Mouse (Mus musculus): ENCODE results near the gene Apoh.

Gene Apoh

GRCm38 (mm10) chr11:108449811-108450210 lies 106.7 kb downstream of the Apoh start:
- in situ Hi-C loops (cut with MseI, MboI): loop anchor here (5.0 to 10.0 kb wide), 3 partner anchors 475 to 745 kb away; partner anchors contain the start of gene Axin2 (in 1 of the 2)

GRCm38 (mm10) chr11:108459599-108459998 lies 116.4 kb downstream of the Apoh start:
- in situ Hi-C loops (cut with MseI, MboI): loop anchor here in 1 of 2 experiments (10.0 kb wide), 1 partner anchor 735 kb away; no protein-coding TSS in a partner anchor
